Mouse (Mus musculus) hematopoietic stem cell, adult 5-6 weeks (primary cell): Measurements from ENCODE around the gene St5. TPM values are rescaled to one million over a fixed set of nuclear protein-coding genes. Genes with fewer than 3 reads are reported as not detected.

ENCODE experiments used
- ATAC-seq, 2 experiments: fragments of 125-278 bp in 1 of 2; replicated peaks in 1 of 2; 2 replicates each; pipeline ENCODE4 v1.8.0; 2016 to 2017; ENCODE audit warnings: inconsistent platforms in 2 of 2, mild to moderate bottlenecking in 2 of 2, moderate number of reproducible peaks in 2 of 2, low read depth in 1 of 2, moderate TSS enrichment in 1 of 2; ENCODE audit not compliant: low FRiP score in 2 of 2, poor library complexity in 2 of 2, severe bottlenecking in 2 of 2, insufficient read depth in 1 of 2, low TSS enrichment in 1 of 2
- total RNA-seq: library from RNA; stranded (forward); fragments of 172-1452, 232-1000 nt; gene quantifications from 2 replicates; pipeline ENCODE4 v1.2.3, GENCODE M21; 2017

Gene St5
- total RNA-seq, 1 experiment from 2014 or later = 1.4 TPM

DNA sequence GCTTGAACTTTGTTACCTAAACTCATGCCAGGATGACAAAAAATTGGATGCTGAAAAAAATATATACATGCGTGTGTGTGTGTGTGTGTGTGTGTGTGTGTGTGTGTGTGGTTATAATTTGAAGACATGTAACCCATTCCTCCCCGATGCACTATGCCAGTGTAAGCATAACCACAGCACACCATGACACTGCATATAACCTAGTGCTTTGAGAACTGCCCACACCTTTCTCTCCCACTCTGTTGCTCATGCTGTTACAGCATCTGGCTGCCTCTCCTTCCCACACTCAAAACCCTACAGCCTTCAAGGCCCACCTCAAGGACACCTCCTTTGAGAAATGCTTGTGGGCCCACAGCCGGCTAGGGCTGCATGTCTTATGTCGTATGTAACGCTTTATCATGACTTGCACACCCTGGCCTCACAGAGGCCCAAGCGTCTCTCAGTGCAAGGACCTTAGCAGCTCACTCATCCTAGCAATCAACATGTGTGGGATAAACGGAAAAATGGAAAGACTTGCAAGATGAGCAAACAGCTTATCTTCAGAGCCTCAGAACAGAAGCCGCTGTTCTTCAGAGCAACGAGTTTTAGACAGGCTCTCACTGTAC is 81.1 kb downstream of the St5 start:
- ATAC-seq = no peak

DNA sequence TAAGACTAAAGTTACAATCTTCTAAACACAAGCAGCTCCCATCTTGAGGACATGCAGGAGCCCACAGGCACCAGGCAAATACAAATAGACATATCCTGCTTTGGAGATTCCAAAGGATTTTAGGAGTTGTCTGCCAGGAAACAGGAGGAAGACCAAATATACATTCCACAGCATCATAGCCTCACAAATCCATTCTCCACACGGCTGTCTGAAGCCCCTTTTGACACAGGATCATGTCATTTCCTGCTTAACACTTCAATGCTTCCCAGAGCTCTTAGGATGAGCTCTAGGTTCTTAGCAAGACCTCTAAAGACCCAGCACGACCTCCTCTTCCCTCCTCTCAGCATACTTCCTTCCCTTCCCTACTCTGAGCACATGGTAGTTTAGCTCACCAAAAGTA is 82.4 kb downstream of the St5 start:
- no peak for ATAC-seq

DNA sequence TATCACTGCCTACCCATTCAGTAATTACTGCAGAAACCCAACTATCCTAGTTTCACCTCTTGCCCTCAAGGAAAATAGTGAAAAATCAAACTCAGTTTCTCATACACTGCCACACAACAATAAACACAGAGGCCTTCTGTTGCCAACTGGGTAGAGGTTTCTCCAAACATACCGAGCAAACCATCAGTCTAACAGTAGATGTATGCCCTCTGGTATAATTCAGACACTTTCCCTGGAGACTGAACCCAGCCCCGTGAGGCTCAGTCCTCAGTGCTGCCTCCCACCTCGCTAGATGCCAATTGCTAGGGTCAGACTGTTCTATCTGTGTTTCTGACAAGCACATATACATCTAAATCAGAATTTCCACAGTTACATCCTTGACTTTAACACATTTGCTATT is 83.1 kb downstream of the St5 start:
- ATAC-seq = no peak

DNA sequence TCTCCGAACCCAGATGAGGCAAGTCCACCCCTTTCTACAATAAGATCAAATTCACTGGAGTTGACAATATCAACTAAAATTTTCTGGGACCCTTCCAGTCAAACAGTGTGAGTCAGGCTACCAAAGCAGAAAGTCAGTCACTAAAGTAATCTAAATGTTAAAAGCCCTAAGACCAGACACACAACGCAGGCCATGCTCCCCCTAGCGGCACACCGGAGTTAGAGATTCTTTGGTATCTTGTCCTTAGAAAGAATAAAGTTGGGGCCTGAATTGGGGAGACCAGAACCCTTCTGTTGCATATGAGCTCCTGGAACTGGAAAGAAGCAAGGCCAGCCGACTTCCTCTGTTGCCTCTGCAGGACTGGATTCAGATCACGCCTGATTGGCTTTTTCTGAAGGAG is 84.7 kb downstream of the St5 start:
- ATAC-seq = 0 out of 4 replicates have a peak, but pooled peaks of 1 of the 2 experiments have one; percentile 37

DNA sequence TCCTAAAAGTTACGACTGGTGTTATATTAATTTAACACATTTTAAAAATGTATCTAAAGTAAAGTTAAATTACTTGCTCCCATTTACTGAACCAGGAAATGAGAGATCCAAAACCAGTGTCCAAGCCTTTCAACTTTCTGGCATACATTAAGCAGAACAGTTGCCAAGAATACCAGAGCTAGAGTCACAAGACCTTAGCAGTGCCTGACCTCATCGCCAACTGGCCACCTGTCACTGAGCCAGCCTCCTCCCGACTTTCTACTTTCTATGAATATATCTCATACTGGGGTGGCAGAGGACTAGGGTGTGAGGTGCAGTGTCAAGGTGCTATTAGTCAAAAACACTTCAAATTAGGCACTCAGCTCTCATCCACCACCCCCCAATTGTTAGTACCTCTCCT is 85.6 kb downstream of the St5 start:
- no peak for ATAC-seq

- ATAC-seq = peak; percentile 82 to 90
These were observed 87.1 kb downstream of the St5 start for GRCm38 (mm10) chr7:109616034-109616979.

- ATAC-seq = no peak
These were observed 87.8 kb downstream of the St5 start for GRCm38 (mm10) chr7:109615601-109616000.

DNA sequence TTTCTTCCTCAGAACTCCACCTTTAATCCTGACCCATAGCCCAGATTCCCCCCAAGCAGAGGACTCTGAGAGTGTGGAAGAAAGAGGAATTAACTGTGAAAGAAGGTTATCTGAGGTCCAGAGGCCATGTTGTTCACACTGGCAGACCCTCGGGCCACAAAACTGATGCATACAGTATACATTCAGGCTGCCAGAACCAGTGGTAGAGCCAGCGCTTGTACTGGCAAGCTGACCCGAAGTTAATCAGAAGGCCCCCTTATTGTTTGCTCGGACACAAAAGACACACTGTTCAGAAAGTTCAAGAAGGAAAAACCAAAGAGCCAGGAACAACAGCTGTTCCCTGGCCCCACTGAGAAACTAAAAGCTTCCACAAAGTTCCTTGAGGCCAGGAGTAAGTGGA is 88.5 kb downstream of the St5 start:
- ATAC-seq = no peak

- no peak for ATAC-seq
These were observed 89.8 kb downstream of the St5 start for GRCm38 (mm10) chr7:109613531-109614021.

- no peak for ATAC-seq
These were observed 90.4 kb downstream of the St5 start for GRCm38 (mm10) chr7:109613051-109613450.

GRCm38 (mm10) chr7:109612531-109612930 is 90.9 kb downstream of the St5 start:
- no peak for ATAC-seq

DNA sequence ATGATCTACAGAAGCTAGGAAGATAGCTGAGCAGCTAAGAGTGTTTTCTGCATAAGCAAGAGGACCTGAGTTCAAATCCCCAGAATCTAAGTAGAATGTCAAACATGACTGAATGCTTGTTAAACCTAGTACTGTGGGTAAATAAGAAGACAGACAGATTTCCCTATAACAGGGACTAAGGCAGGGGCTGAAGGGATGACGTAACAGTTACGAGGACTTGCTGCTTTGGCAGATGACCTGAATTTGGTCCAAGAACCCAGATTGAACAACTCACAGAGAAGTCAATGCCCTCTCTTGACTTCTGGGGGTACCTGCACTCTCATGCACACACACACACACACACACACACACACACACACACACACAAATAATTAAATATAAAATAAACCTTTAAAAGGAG is 93.1 kb downstream of the St5 start:
- ATAC-seq = no peak

DNA sequence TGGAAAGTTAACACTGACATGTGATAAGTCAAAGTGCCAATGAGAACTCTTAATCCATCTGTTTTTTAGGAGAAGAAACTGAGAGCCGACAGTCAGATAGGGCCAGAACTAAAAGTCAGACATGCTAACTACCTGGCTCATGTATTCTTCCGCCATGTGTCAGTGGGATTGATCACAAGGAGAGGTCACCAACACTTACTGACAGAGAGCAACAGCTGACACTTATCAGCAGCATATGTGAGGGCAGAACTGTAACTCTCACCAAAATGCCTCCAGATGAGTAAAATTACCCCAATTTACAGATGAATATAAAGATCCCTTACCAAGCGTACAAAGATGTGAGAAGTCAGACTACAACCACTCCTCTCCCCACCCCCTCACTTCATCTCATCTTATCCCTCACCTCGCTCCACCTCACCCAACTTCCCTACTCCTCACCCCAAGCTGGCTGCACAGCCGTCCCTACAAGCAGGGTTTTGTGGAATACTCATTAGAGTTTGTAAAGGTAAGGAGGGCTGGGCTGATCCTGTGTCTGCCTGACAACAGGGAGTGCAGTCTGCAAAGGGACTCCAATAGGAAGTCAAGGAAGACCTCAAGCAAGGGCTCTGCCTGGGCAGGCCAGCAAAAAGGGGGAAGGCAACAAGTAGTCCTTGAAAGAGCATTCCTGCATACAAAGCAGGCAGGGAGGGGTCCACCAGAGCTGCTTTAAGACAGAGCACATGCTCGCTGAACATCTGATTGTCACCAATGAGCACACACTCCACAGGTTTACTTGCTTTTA is 93.7 kb downstream of the St5 start:
- no peak for ATAC-seq

- ATAC-seq = no peak
These were observed 94.6 kb downstream of the St5 start for GRCm38 (mm10) chr7:109608831-109609230.

- ATAC-seq = no peak
These were observed 96.3 kb downstream of the St5 start for GRCm38 (mm10) chr7:109606994-109607610.

DNA sequence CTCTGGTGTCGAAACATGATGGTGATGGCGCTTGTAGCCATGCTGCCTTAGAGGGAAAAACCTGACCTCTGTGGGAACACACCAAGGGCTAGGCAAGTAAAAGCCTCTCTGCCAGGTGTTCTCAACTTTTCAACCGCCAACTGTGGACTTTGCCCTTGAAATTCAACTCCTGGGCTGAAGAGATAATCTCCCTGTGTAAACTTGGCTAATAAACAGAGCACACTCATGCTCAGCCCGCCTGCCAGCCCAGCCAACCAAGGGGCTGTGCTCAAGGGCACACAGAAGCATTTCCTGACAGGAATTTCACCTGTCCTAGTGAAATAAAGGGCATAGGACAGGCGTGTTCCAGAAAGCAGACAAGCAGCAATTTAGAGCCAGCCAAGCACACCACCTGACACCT is 100.8 kb downstream of the St5 start:
- ATAC-seq = no peak

- ATAC-seq = no peak
These were observed 101.4 kb downstream of the St5 start for GRCm38 (mm10) chr7:109602022-109602421.
